In the genomic region with DNA sequence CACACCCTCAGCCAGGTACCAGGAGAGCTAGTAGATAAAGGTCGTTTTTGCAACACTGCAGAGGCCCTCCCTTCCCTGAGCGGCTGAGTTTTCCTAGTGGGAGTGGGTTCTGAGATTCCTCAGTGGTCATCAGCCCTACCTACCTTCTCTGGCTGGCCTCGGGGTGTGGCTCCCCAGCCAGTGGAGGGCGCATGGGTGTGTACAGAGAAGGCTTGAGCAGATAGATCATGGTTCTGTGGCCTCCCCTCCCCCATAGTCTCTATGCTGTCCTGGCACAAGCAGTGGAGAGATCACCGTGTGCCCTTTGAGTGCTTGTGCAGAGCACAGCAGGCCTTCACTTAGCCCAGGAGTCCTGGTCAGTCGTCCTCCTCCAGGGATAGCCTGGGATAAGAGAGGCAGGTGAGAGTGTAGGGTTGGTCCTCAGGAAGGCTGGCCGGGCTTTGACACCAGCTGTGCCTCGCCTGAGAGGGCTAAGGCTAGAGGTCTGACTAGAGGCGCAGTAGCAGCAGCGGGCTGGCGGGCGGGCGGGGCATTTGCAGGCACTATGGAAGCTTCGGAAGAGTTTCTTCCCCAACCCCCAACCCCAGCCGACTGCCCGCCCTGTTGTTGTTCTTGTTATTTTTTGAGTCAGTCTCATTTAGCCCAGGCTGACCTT, we compare ENCODE assay signal across 10 mouse cellular contexts. TPM values are rescaled to one million over a fixed set of nuclear protein-coding genes. Genes with fewer than 3 reads are reported as not detected.
DNase-seq lines count a peak whose midpoint lies in the region; ATAC-seq and TF ChIP-seq lines count a peak whose summit lies in the region.
"Had no signal": no experiment of that assay in that cellular context is flagged by ENCODE, and none has a peak within 500 bp of the region (broad histone marks: within the 10 kb centered on the region; RNA-seq: fewer than 3 reads in every experiment).

No protein-coding gene starts in this region.

- TF ChIP-seq POLR2A in spleen, adult 2 months (IDR thresholded peaks at IDR 0.05; ENCODE audit: low read depth, low read length): no peak

- TF ChIP-seq CTCF in midbrain, postnatal 0 days (IDR thresholded peaks at IDR 0.05): peak; percentile 15; the same call in 1 of the 2 replicates
- peak; percentile 6; the same call in 1 of the 2 replicates for TF ChIP-seq CTCF in spleen, adult 2 months (IDR thresholded peaks at IDR 0.05; ENCODE audit: extremely low read depth, insufficient read depth, insufficient read length, insufficient replicate concordance)

- H3K4me3 ChIP-seq in midbrain, postnatal 0 days (ENCODE audit: low read depth, low read length): no peak overlapping the region
- H3K4me3 ChIP-seq in midbrain, embryonic 16.5 days (ENCODE audit: low read depth, low read length): no peak overlapping the region
- H3K4me3 ChIP-seq in spleen, adult 2 months (ENCODE audit: extremely low read depth, insufficient read depth, insufficient read length): no peak overlapping the region
- H3K4me3 ChIP-seq: lung, embryonic 15.5 days; stomach, embryonic 15.5 days had no signal

- H3K36me3 ChIP-seq in midbrain, postnatal 0 days (ENCODE audit: insufficient read depth, low read length): peaks cover 15% of the 10 kb centered on the region; the same call in 1 of the 2 replicates
- H3K36me3 ChIP-seq in midbrain, embryonic 16.5 days (ENCODE audit: control insufficient read depth, insufficient read depth, low read length): peaks cover 8% of the 10 kb centered on the region
- no peaks in the 10 kb centered on the region for H3K36me3 ChIP-seq in spleen, adult 2 months (ENCODE audit: control insufficient read depth, insufficient read depth, low read length)
- H3K36me3 ChIP-seq: stomach, embryonic 15.5 days had no signal

- no peak for DNase-seq in midbrain, postnatal 0 days (ENCODE audit: low spot score)
- peak; percentile 57 for DNase-seq in gastrocnemius, postnatal 14 days
- DNase-seq in large intestine, adult 2 months (ENCODE audit: low read depth, low spot score): peak; percentile 75
- DNase-seq in spleen, adult 2 months (ENCODE audit: low read depth in 1 of 2, low spot score in 2 of 2): peak in 1 of 2 experiments; percentile 64
- DNase-seq in frontal cortex, adult 2 months (ENCODE audit: extremely low spot score in 1 of 2, low spot score in 1 of 2): no peak
- no peak for DNase-seq in frontal cortex, postnatal 14 days (ENCODE audit: low spot score in 2 of 2)

- H3K9me3 ChIP-seq in midbrain, postnatal 0 days (ENCODE audit: low read length): no peaks in the 10 kb centered on the region
- H3K9me3 ChIP-seq in midbrain, embryonic 16.5 days (replicated peaks; ENCODE audit: control insufficient read depth, low read length, poor library complexity, severe bottlenecking): no peaks in the 10 kb centered on the region
- H3K9me3 ChIP-seq: lung, embryonic 15.5 days; stomach, embryonic 15.5 days had no signal

- ATAC-seq in midbrain, postnatal 0 days (ENCODE audit: low FRiP score): no peak
- no peak for ATAC-seq in midbrain, embryonic 16.5 days
- ATAC-seq in monocyte, adult 5-6 weeks (replicated peaks; ENCODE audit: insufficient number of reproducible peaks, low FRiP score, low TSS enrichment, poor library complexity, severe bottlenecking): no peak

- H3K9ac ChIP-seq in midbrain, postnatal 0 days (replicated peaks; ENCODE audit: low read length, poor library complexity, severe bottlenecking): no peak overlapping the region
- H3K9ac ChIP-seq in midbrain, embryonic 16.5 days (ENCODE audit: low read depth, low read length): no peak overlapping the region
- H3K9ac ChIP-seq: lung, embryonic 15.5 days; stomach, embryonic 15.5 days had no signal

- no peak overlapping the region for H3K4me2 ChIP-seq in midbrain, postnatal 0 days (ENCODE audit: low read depth, low read length, poor library complexity, severe bottlenecking)
- no peak overlapping the region for H3K4me2 ChIP-seq in midbrain, embryonic 16.5 days (ENCODE audit: low read length)
- H3K4me2 ChIP-seq: lung, embryonic 15.5 days; stomach, embryonic 15.5 days had no signal

- 0 out of 2 replicates have a peak, but pooled peaks cover 6% of the 10 kb centered on the region for H3K27me3 ChIP-seq in midbrain, postnatal 0 days (ENCODE audit: insufficient read depth, low read length)
- H3K27me3 ChIP-seq in midbrain, embryonic 16.5 days (ENCODE audit: control insufficient read depth, insufficient read depth, low read depth, low read length): peaks cover 8% of the 10 kb centered on the region
- H3K27me3 ChIP-seq in spleen, adult 2 months (ENCODE audit: control insufficient read depth, insufficient read depth, low read length): no peaks in the 10 kb centered on the region

- intact Hi-C loops in gastrocnemius, postnatal 14 days (cut with DNase I; ENCODE audit: low total_unique reads): no loop called here

- H3K27ac ChIP-seq in midbrain, postnatal 0 days (ENCODE audit: low read depth, low read length): no peak overlapping the region
- no peak overlapping the region for H3K27ac ChIP-seq in midbrain, embryonic 16.5 days (ENCODE audit: low read length)
- H3K27ac ChIP-seq in spleen, adult 2 months (ENCODE audit: insufficient read depth, low read length): no peak overlapping the region
- H3K27ac ChIP-seq: lung, embryonic 15.5 days; stomach, embryonic 15.5 days had no signal

- no peaks in the 10 kb centered on the region; the same call in 1 of the 2 replicates for H3K4me1 ChIP-seq in midbrain, postnatal 0 days (ENCODE audit: insufficient read depth, low read length)
- H3K4me1 ChIP-seq in midbrain, embryonic 16.5 days (ENCODE audit: control insufficient read depth, insufficient read depth, low read length): peaks cover 6% of the 10 kb centered on the region
- peaks cover 44% of the 10 kb centered on the region; the same call in 1 of the 2 replicates for H3K4me1 ChIP-seq in spleen, adult 2 months (ENCODE audit: control insufficient read depth, insufficient read depth, insufficient read length)

- WGBS in midbrain, postnatal 0 days: 41% methylated on average over 16 of the region's 16 CpGs
- 44% methylated on average over 16 of the region's 16 CpGs for WGBS in midbrain, embryonic 16.5 days
- WGBS in large intestine, adult 2 months: 37% methylated on average over 16 of the region's 16 CpGs
- WGBS in spleen, adult 2 months: 67% methylated on average over 16 of the region's 16 CpGs

RNA-seq across cellular contexts. Expression of a gene that starts 2.4 kb away (rescaled TPM):
- total RNA-seq in midbrain, postnatal 0 days (2014; rRNA removed): 2.5 and 3.9 TPM in 2 replicates
- 25.0 and 26.0 TPM in 2 replicates for polyA plus RNA-seq in midbrain, postnatal 0 days (2015; fragmentation: Nextera tagmentation; extraction: Ambion mirVana)
- polyA plus RNA-seq in midbrain, embryonic 16.5 days (2015; fragmentation: Nextera tagmentation; extraction: Ambion mirVana): 16.8 and 23.3 TPM in 2 replicates
- total RNA-seq in gastrocnemius, postnatal 14 days (2021): 100 to 1,000 TPM; 115 to 139 TPM
- polyA plus RNA-seq in large intestine, adult 2 months (2012; rRNA removed): 11,187 and 15,272 TPM in 2 replicates
- polyA plus RNA-seq in spleen, adult 2 months (2012; rRNA removed): 414 and 544 TPM in 2 replicates
- 87.6 and 94.9 TPM in 2 replicates for polyA plus RNA-seq in frontal cortex, adult 2 months (2012; rRNA removed)
- 1,094 to 1,293 TPM (median 1,104 TPM) in 3 replicates for total RNA-seq in monocyte, adult 5-6 weeks (2017)

RNA-seq across cellular contexts. Expression of a gene that starts 7.7 kb away (rescaled TPM):
- 4.3 and 17.0 TPM in 2 replicates for total RNA-seq in midbrain, postnatal 0 days (2014; rRNA removed)
- 8.8 and 8.9 TPM in 2 replicates for polyA plus RNA-seq in midbrain, postnatal 0 days (2015; fragmentation: Nextera tagmentation; extraction: Ambion mirVana)
- 11.0 and 11.4 TPM in 2 replicates for polyA plus RNA-seq in midbrain, embryonic 16.5 days (2015; fragmentation: Nextera tagmentation; extraction: Ambion mirVana)
- total RNA-seq in gastrocnemius, postnatal 14 days (2021): 1 to 10 TPM in 1 of 2 experiments, under 1 TPM in 1; 0.69 to 1.6 TPM
- polyA plus RNA-seq in large intestine, adult 2 months (2012; rRNA removed): 17.6 and 25.5 TPM in 2 replicates
- polyA plus RNA-seq in spleen, adult 2 months (2012; rRNA removed): 16.8 and 23.2 TPM in 2 replicates
- 1.1 and 1.8 TPM in 2 replicates for polyA plus RNA-seq in frontal cortex, adult 2 months (2012; rRNA removed)
- 3.6 to 8.8 TPM (median 4.8 TPM) in 3 replicates for total RNA-seq in monocyte, adult 5-6 weeks (2017)

RNA-seq across cellular contexts. Expression of a gene that starts 8.5 kb away (rescaled TPM):
- 147 and 185 TPM in 2 replicates for total RNA-seq in midbrain, postnatal 0 days (2014; rRNA removed)
- 317 and 336 TPM in 2 replicates for polyA plus RNA-seq in midbrain, postnatal 0 days (2015; fragmentation: Nextera tagmentation; extraction: Ambion mirVana)
- 369 and 395 TPM in 2 replicates for polyA plus RNA-seq in midbrain, embryonic 16.5 days (2015; fragmentation: Nextera tagmentation; extraction: Ambion mirVana)
- 10 to 100 TPM; 82.5 to 84.7 TPM for total RNA-seq in gastrocnemius, postnatal 14 days (2021)
- polyA plus RNA-seq in large intestine, adult 2 months (2012; rRNA removed): 81.7 and 87.2 TPM in 2 replicates
- polyA plus RNA-seq in spleen, adult 2 months (2012; rRNA removed): 137 and 141 TPM in 2 replicates
- polyA plus RNA-seq in frontal cortex, adult 2 months (2012; rRNA removed): 249 and 252 TPM in 2 replicates
- 0.57 to 1.7 TPM in 2 of 3 replicates, not detected in the other for total RNA-seq in monocyte, adult 5-6 weeks (2017)

RNA-seq across cellular contexts. Expression of a gene that starts 37.2 kb away (rescaled TPM):
- 80.8 and 89.1 TPM in 2 replicates for total RNA-seq in midbrain, postnatal 0 days (2014; rRNA removed)
- 63.6 and 67.5 TPM in 2 replicates for polyA plus RNA-seq in midbrain, postnatal 0 days (2015; fragmentation: Nextera tagmentation; extraction: Ambion mirVana)
- polyA plus RNA-seq in midbrain, embryonic 16.5 days (2015; fragmentation: Nextera tagmentation; extraction: Ambion mirVana): 47.2 and 50.3 TPM in 2 replicates
- under 1 TPM; 0.33 to 0.47 TPM for total RNA-seq in gastrocnemius, postnatal 14 days (2021)
- 0.88 and 1.3 TPM in 2 replicates for polyA plus RNA-seq in large intestine, adult 2 months (2012; rRNA removed)
- polyA plus RNA-seq in spleen, adult 2 months (2012; rRNA removed): 1.7 and 2.1 TPM in 2 replicates
- 40.3 and 42.0 TPM in 2 replicates for polyA plus RNA-seq in frontal cortex, adult 2 months (2012; rRNA removed)
- 0.19 TPM in 1 of 3 replicates, not detected in the others for total RNA-seq in monocyte, adult 5-6 weeks (2017)

RNA-seq across cellular contexts. Expression of a gene that starts 50.4 kb away (rescaled TPM):
- total RNA-seq in midbrain, postnatal 0 days (2014; rRNA removed): 48.3 and 55.2 TPM in 2 replicates
- polyA plus RNA-seq in midbrain, postnatal 0 days (2015; fragmentation: Nextera tagmentation; extraction: Ambion mirVana): 15.3 and 16.8 TPM in 2 replicates
- 14.4 and 15.9 TPM in 2 replicates for polyA plus RNA-seq in midbrain, embryonic 16.5 days (2015; fragmentation: Nextera tagmentation; extraction: Ambion mirVana)
- 10 to 100 TPM; 34.6 to 35.4 TPM for total RNA-seq in gastrocnemius, postnatal 14 days (2021)
- polyA plus RNA-seq in large intestine, adult 2 months (2012; rRNA removed): 26.5 and 35.5 TPM in 2 replicates
- 55.6 and 77.7 TPM in 2 replicates for polyA plus RNA-seq in spleen, adult 2 months (2012; rRNA removed)
- 66.4 and 69.3 TPM in 2 replicates for polyA plus RNA-seq in frontal cortex, adult 2 months (2012; rRNA removed)
- 9.6 to 19.4 TPM (median 12.7 TPM) in 3 replicates for total RNA-seq in monocyte, adult 5-6 weeks (2017)

Comparison
In these comparisons a context has a peak if more than half of its experiments do, and no peak if none do; other contexts are left out.
1. DNase-seq: peak in gastrocnemius, postnatal 14 days (single experiment) and large intestine, adult 2 months (single experiment); none in midbrain, postnatal 0 days (single experiment), frontal cortex, adult 2 months (0 of 2) and frontal cortex, postnatal 14 days (0 of 2).
2. RNA of a gene that starts 2.4 kb away (polyA plus RNA-seq): 11,187 to 15,272 TPM in large intestine, adult 2 months; 414 to 544 TPM in spleen, adult 2 months, 87.6 to 94.9 TPM in frontal cortex, adult 2 months, 25.0 to 26.0 TPM in midbrain, postnatal 0 days and 16.8 to 23.3 TPM in midbrain, embryonic 16.5 days; every median in the first group is over 10 times any median in the second.